Mouse (Mus musculus) effector memory CD4-positive, alpha-beta T cell, adult 5 months (primary cell): ENCODE measurements around the gene Ets1. TPM values are rescaled to one million over a fixed set of nuclear protein-coding genes. Genes with fewer than 3 reads are reported as not detected.

Experiments used
- polyA plus RNA-seq: library from polyadenylated mRNA; unstranded; fragments of 100-300 nt; shearing (Covaris generic); gene quantifications from one replicate; pipeline ENCODE4 v1.2.1, GENCODE M21; 2017

Ets1 gene
- polyA plus RNA-seq: 1,541 TPM

GRCm38 (mm10) chr9:32635627-32636385, at the start of gene Ets1:
Gene Ets1 (plus strand): TSS chr9:32636221.

Other genes starting within 250 kb of the Ets1 start
- gene Fli1, start 93.4 kb upstream of the Ets1 start, polyA plus RNA-seq: 116 TPM